Mouse (Mus musculus) neural tube, embryonic 11.5 days (tissue): ENCODE data around the gene Rps6ka3. TPM values are rescaled to one million over a fixed set of nuclear protein-coding genes. Genes with fewer than 3 reads are reported as not detected.

ENCODE experiments used
- ATAC-seq: fragments of 200-750 bp; cut with Nextera tagmentation; 2 replicates; pipeline ENCODE4 v1.8.0; 2017; ENCODE audit warnings: moderate number of reproducible peaks, mild to moderate bottlenecking, moderate TSS enrichment, moderate library complexity; ENCODE audit not compliant: insufficient read depth, low FRiP score, low TSS enrichment
- DNase-seq: peaks from one replicate; pipeline ENCODE4 v3.0.0-alpha.2; 2015; ENCODE audit warnings: low spot score
- H3K27ac ChIP-seq: fragments of 300-500 bp; sonication (generic); 2 replicates; pipeline ENCODE4 v1.5.1; 2014; ENCODE audit warnings: low read depth, mild to moderate bottlenecking, low read length
- H3K27me3 ChIP-seq: fragments of 300-500 bp; sonication (generic); 2 replicates; pipeline ENCODE4 v1.6.1; 2014; ENCODE audit warnings: mild to moderate bottlenecking, low read length, mixed read lengths; ENCODE audit not compliant: control insufficient read depth, insufficient read depth
- H3K36me3 ChIP-seq: fragments of 300-500 bp; sonication (generic); 2 replicates; pipeline ENCODE4 v1.6.1; 2014; ENCODE audit warnings: mild to moderate bottlenecking, low read length, moderate library complexity, mixed read lengths; ENCODE audit not compliant: control insufficient read depth, insufficient read depth
- H3K4me1 ChIP-seq: fragments of 300-500 bp; sonication (generic); 2 replicates; pipeline ENCODE4 v1.6.1; 2014; ENCODE audit warnings: low read length, mixed read lengths; ENCODE audit not compliant: control insufficient read depth, insufficient read depth
- H3K4me2 ChIP-seq: fragments of 300-500 bp; sonication (generic); 2 replicates; pipeline ENCODE4 v1.6.1; 2014; ENCODE audit warnings: low read depth, mild to moderate bottlenecking, moderate library complexity
- H3K4me3 ChIP-seq: fragments of 300-500 bp; sonication (generic); 2 replicates; pipeline ENCODE4 v1.5.1; 2014; ENCODE audit warnings: low read depth, low read length
- H3K9ac ChIP-seq: fragments of 300-500 bp; sonication (generic); 2 replicates; pipeline ENCODE4 v1.6.1; 2014; ENCODE audit warnings: mild to moderate bottlenecking, low read length
- H3K9me3 ChIP-seq: fragments of 300-500 bp; sonication (generic); 2 replicates; pipeline ENCODE4 v1.6.1; 2016; ENCODE audit warnings: low read length; ENCODE audit not compliant: control insufficient read depth
- WGBS: fragments of 180-500 bp; shearing (Covaris S2); extraction: QIAGEN DNeasy Blood & Tissue Kit; methylation state at CpG from one replicate; pipeline ENCODE4 v1.1.7; 2014; 5-methylcytosine and 5-hydroxymethylcytosine counted together
- polyA plus RNA-seq: library from polyadenylated mRNA; unstranded; fragments of >200 nt; fragmentation: Nextera tagmentation; extraction: Ambion mirVana; gene quantifications from 2 replicates; pipeline ENCODE4 v1.2.1, GENCODE M21; 2014

Gene Rps6ka3
- 6.5 and 9.3 TPM in 2 replicates for polyA plus RNA-seq

- Histone ChIP-seq H3K4me2 (no peak within 1 kb of the TSS), H3K9ac (no peak within 1 kb of the TSS), H3K27ac (no peak within 1 kb of the TSS), H3K27me3 (no peaks in the 10 kb centered on the region), H3K9me3 (no peaks in the 10 kb centered on the region), H3K4me1 (no peaks in the 10 kb centered on the region), H3K36me3 (no peaks in the 10 kb centered on the region), H3K4me3 (no peak within 1 kb of the TSS)
- ATAC-seq, result no peak
- WGBS, result 92% methylated on average over 4 of the region's 4 CpGs
- DNase-seq, result no peak
Measured at GRCm38 (mm10) chrX:159210007-159210406, at the start of gene Rps6ka3. Gene Rps6ka3, plus strand, starts transcription at chrX:159210307.

GRCm38 (mm10) chrX:159169200-159169599, 40.9 kb upstream of the Rps6ka3 start:
- H3K27ac ChIP-seq, result no peak overlapping the region
- no peak for ATAC-seq
- 94% methylated on average over 2 of the region's 2 CpGs for WGBS

GRCm38 (mm10) chrX:159171579-159171978, 38.5 kb upstream of the Rps6ka3 start:
- no peak for ATAC-seq
- no peak overlapping the region for H3K4me2 ChIP-seq
- no peaks in the 10 kb centered on the region for H3K9me3 ChIP-seq
- 62% methylated on average over 2 of the region's 2 CpGs for WGBS
- H3K36me3 ChIP-seq, result no peaks in the 10 kb centered on the region
- H3K4me3 ChIP-seq, result no peak overlapping the region
- no peak for DNase-seq
- no peaks in the 10 kb centered on the region for H3K27me3 ChIP-seq
- H3K9ac ChIP-seq, result no peak overlapping the region
- no peak overlapping the region for H3K27ac ChIP-seq
- H3K4me1 ChIP-seq, result no peaks in the 10 kb centered on the region

More at GRCm38 (mm10) chrX:159169200-159169599, 40.9 kb upstream of the Rps6ka3 start:
- H3K9me3 ChIP-seq, result no peaks in the 10 kb centered on the region
- H3K4me3 ChIP-seq, result no peak overlapping the region
- no peaks in the 10 kb centered on the region for H3K4me1 ChIP-seq
- H3K36me3 ChIP-seq, result no peaks in the 10 kb centered on the region
- no peak overlapping the region for H3K4me2 ChIP-seq
- no peak for DNase-seq
- no peak overlapping the region for H3K9ac ChIP-seq
- no peaks in the 10 kb centered on the region for H3K27me3 ChIP-seq

- WGBS, result 89% methylated on average over 4 of the region's 4 CpGs
- no peaks in the 10 kb centered on the region for H3K27me3 ChIP-seq
Measured at GRCm38 (mm10) chrX:159191581-159191980, 18.5 kb upstream of the Rps6ka3 start.

GRCm38 (mm10) chrX:159199495-159199894, 10.6 kb upstream of the Rps6ka3 start:
- Histone ChIP-seq H3K4me1 (no peaks in the 10 kb centered on the region), H3K9me3 (no peaks in the 10 kb centered on the region), H3K27me3 (no peaks in the 10 kb centered on the region), H3K9ac (no peak overlapping the region), H3K4me2 (no peak overlapping the region), H3K27ac (no peak overlapping the region), H3K36me3 (no peaks in the 10 kb centered on the region), H3K4me3 (no peak overlapping the region)
- DNase-seq, result no peak
- ATAC-seq, result no peak

More at GRCm38 (mm10) chrX:159191581-159191980, 18.5 kb upstream of the Rps6ka3 start:
- H3K4me1 ChIP-seq, result no peaks in the 10 kb centered on the region
- H3K36me3 ChIP-seq, result no peaks in the 10 kb centered on the region
- no peak overlapping the region for H3K4me2 ChIP-seq
- H3K9ac ChIP-seq, result no peak overlapping the region
- H3K9me3 ChIP-seq, result no peaks in the 10 kb centered on the region
- H3K4me3 ChIP-seq, result no peak overlapping the region
- DNase-seq, result no peak
- no peak for ATAC-seq
- H3K27ac ChIP-seq, result no peak overlapping the region

GRCm38 (mm10) chrX:159200101-159200500, 10.0 kb upstream of the Rps6ka3 start:
- no peak overlapping the region for H3K27ac ChIP-seq
- no peaks in the 10 kb centered on the region for H3K36me3 ChIP-seq
- ATAC-seq (no peak), DNase-seq (no peak)
- H3K4me1 ChIP-seq, result no peaks in the 10 kb centered on the region
- H3K4me3 ChIP-seq, result no peak overlapping the region
- no peak overlapping the region for H3K4me2 ChIP-seq
- H3K9me3 ChIP-seq, result no peaks in the 10 kb centered on the region
- no peak overlapping the region for H3K9ac ChIP-seq
- H3K27me3 ChIP-seq, result no peaks in the 10 kb centered on the region
- WGBS, result 77% methylated on average over 5 of the region's 5 CpGs

- no peaks in the 10 kb centered on the region for H3K36me3 ChIP-seq
- no peak overlapping the region for H3K9ac ChIP-seq
- H3K4me1 ChIP-seq, result no peaks in the 10 kb centered on the region
- H3K27ac ChIP-seq, result no peak overlapping the region
- H3K9me3 ChIP-seq, result no peaks in the 10 kb centered on the region
- WGBS, result 74% methylated on average over 5 of the region's 5 CpGs
- no peak overlapping the region for H3K4me2 ChIP-seq
- H3K4me3 ChIP-seq, result no peak overlapping the region
- H3K27me3 ChIP-seq, result no peaks in the 10 kb centered on the region
- no peak for ATAC-seq
- DNase-seq, result no peak
Measured at GRCm38 (mm10) chrX:159210892-159211583, 931 bp downstream of the Rps6ka3 start.

- no peak overlapping the region for H3K9ac ChIP-seq
- H3K36me3 ChIP-seq, result no peaks in the 10 kb centered on the region
- H3K27me3 ChIP-seq, result no peaks in the 10 kb centered on the region
- no peak for DNase-seq
- no peak overlapping the region for H3K4me2 ChIP-seq
- H3K9me3 ChIP-seq, result no peaks in the 10 kb centered on the region
- no peak for ATAC-seq
- no peaks in the 10 kb centered on the region for H3K4me1 ChIP-seq
- 38% methylated on average over 3 of the region's 3 CpGs for WGBS
- no peak overlapping the region for H3K4me3 ChIP-seq
- no peak overlapping the region for H3K27ac ChIP-seq
Measured at GRCm38 (mm10) chrX:159215253-159215652, 5.1 kb downstream of the Rps6ka3 start.

GRCm38 (mm10) chrX:159222474-159222873, 12.4 kb downstream of the Rps6ka3 start:
- Histone ChIP-seq H3K9ac (no peak overlapping the region), H3K36me3 (no peaks in the 10 kb centered on the region), H3K27ac (no peak overlapping the region), H3K4me2 (no peak overlapping the region), H3K27me3 (no peaks in the 10 kb centered on the region), H3K4me1 (no peaks in the 10 kb centered on the region), H3K9me3 (no peaks in the 10 kb centered on the region), H3K4me3 (no peak overlapping the region)
- ATAC-seq, result no peak
- no peak for DNase-seq
- 81% methylated on average over 3 of the region's 3 CpGs for WGBS
